Mouse (Mus musculus): ENCODE data around the gene Kcnh5.

GRCm38 (mm10) chr12:75071043-75071442 is 106.1 kb downstream of the Kcnh5 start:
- no peak for TF ChIP-seq POLR2AphosphoS2 (IDR thresholded peaks at IDR 0.05; ENCODE audit: insufficient read length, low read depth)
- TF ChIP-seq MYOD1 (IDR thresholded peaks at IDR 0.05; ENCODE audit: control insufficient read depth in 1 of 3, insufficient read length in 2 of 3, low read depth in 2 of 3), result no peak
- TF ChIP-seq E2F4 (IDR thresholded peaks at IDR 0.05; ENCODE audit: insufficient read depth), result no peak
- no peak for TF ChIP-seq POLR2A (IDR thresholded peaks at IDR 0.05; ENCODE audit: insufficient read length, low read depth)
- no peak for TF ChIP-seq SRF (IDR thresholded peaks at IDR 0.05; ENCODE audit: control insufficient read depth, insufficient read length, low read depth)
- TF ChIP-seq REST (IDR thresholded peaks at IDR 0.05; ENCODE audit: insufficient read depth, insufficient read length), result no peak
- no peak for TF ChIP-seq MYOG (IDR thresholded peaks at IDR 0.05; ENCODE audit: control insufficient read depth in 1 of 3, insufficient read depth in 1 of 3, insufficient read length in 2 of 3, low read depth in 2 of 3)
- no peak for TF ChIP-seq TCF12 (IDR thresholded peaks at IDR 0.05; ENCODE audit: insufficient read depth, poor library complexity, severe bottlenecking)
- no peak for TF ChIP-seq MAX (IDR thresholded peaks at IDR 0.05; ENCODE audit: low read depth)
- TF ChIP-seq USF1 (IDR thresholded peaks at IDR 0.05; ENCODE audit: low read depth), result no peak
- TF ChIP-seq TCF3 (IDR thresholded peaks at IDR 0.05; ENCODE audit: insufficient read length, low read depth), result no peak
